Mouse (Mus musculus) MEL-GATA-1-ER (cell line): ENCODE data around the gene Tmem262.
"Not testable (repeated sequence)": the region's sequence is repeated elsewhere in the genome, so short reads cannot be mapped to it uniquely, and the experiment has no call there.

Experiments used
- DNase-seq: peaks from one replicate; pipeline ENCODE4 v3.0.0-alpha.2; 2012; ENCODE audit warnings: low read depth; ENCODE audit errors: extremely low read depth

Gene Tmem262

DNA sequence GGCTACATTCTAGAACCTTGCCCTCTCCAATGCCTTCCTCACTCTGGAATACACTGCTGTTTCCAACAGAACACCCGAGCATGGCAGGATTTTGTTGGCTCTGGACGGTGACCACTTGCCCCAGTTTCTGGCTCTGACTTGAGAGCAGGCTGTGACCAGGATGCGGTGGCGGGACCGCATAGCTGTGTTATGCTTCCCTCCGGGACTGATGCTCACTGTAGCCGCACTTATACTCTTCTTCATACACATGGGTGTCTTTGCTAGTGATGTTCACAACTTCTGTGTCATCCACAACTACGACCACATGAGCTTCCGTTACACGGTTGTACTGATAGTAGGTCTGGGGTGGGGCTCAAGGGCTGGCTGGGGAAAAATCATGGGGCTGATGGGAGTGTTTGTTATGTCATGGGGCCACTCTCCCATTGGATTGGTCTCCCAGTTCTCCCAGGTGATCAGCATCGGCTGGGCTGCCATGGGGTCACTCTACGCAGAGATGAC, at the start of gene Tmem262:
TSS of gene Tmem262 (plus strand) at position 51 of the 498 bp plus-strand sequence.
- DNase-seq: no peak

GRCm38 (mm10) chr19:6030520-6031280, 49.1 kb upstream of the Tmem262 start:
- no peak for DNase-seq

GRCm38 (mm10) chr19:6035966-6036585, 43.8 kb upstream of the Tmem262 start:
- no peak for DNase-seq

- DNase-seq: no peak
Observed at GRCm38 (mm10) chr19:6037695-6038094, 42.1 kb upstream of the Tmem262 start.

GRCm38 (mm10) chr19:6038326-6038725, 41.5 kb upstream of the Tmem262 start:
- DNase-seq: no peak

- no peak for DNase-seq
Observed at GRCm38 (mm10) chr19:6040002-6040401, 39.8 kb upstream of the Tmem262 start.

DNA sequence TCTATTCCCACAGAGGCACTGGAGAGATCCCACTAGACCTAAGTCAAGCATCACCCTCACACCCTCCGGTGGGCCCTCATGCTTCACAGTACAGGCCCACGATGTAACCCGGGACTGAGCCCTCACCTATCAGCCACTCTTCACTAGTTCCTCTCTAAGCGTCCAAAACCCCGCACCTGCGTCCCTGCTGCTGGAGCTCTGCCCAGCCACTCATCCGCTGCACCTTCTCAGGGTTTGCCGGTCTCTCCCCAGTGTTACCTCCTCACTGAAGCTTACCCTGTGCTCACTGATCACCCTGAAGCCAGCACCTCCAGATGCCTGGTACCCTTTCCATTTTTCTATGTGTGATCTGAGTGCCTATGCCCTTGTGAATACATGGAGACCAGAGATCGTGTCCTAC, 37.5 kb upstream of the Tmem262 start:
- no peak for DNase-seq

DNA sequence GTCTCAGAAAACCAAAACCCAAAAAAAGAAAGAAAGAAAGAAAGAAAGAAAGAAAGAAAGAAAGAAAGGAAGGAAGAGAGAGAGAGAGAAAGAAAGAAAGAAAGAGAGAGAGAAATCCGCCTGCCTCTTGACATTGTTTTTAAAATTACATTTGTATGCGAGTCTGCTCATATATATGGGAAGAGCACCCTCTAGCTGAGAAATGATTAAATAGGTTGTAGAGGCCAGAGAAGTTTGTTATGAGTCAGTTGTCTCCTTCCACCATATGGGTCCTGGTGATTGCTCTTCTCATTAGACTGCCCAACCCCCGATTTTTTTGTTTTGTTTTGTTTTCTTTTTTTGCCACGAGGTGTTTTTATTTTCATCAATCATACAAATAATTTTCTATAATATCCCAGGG, 35.7 kb upstream of the Tmem262 start:
- DNase-seq: not testable (repeated sequence)

DNA sequence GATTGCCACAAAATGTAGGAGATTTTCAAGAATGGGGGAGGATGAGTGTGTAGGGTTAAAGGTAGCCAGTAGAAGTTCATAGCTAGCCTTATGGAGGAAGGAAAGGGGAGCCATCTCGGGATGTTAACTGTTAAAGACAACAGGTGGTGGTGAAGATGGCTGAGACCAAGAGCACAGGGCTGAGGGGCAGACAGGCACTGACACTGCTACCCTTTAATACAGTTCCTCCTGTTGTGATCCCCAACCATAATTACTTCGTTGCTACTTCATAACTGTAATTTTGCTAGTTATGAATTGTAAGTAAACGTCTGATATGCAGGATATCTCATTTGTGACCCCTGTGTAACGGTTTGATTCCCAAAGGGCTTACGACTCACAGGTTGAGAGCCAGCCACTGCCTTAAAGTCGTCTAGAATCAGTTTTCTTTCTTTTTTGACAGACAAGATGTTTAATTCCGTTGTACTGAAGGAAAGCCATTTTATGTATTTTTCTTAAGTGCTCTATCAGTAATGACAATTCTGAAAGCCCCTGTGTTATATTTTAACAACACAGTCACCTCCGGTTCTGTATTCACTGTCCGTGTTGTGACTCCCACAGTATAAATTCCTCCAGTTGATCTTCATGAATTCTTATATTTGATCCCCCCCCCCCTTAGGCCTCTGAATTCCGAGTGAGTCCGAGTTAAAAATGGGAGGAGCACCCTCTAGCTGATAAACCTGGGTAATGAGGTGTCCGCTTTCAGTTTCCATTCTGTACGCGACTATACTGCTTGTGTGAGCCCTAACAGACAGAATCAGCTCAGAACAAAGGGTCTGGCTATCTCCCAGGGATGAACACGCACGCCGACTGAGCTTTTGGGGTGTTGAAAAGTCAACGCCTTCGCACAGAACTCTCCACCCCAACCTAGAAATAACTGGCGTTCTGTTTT, 34.2 kb upstream of the Tmem262 start:
- DNase-seq: peak; percentile 71

DNA sequence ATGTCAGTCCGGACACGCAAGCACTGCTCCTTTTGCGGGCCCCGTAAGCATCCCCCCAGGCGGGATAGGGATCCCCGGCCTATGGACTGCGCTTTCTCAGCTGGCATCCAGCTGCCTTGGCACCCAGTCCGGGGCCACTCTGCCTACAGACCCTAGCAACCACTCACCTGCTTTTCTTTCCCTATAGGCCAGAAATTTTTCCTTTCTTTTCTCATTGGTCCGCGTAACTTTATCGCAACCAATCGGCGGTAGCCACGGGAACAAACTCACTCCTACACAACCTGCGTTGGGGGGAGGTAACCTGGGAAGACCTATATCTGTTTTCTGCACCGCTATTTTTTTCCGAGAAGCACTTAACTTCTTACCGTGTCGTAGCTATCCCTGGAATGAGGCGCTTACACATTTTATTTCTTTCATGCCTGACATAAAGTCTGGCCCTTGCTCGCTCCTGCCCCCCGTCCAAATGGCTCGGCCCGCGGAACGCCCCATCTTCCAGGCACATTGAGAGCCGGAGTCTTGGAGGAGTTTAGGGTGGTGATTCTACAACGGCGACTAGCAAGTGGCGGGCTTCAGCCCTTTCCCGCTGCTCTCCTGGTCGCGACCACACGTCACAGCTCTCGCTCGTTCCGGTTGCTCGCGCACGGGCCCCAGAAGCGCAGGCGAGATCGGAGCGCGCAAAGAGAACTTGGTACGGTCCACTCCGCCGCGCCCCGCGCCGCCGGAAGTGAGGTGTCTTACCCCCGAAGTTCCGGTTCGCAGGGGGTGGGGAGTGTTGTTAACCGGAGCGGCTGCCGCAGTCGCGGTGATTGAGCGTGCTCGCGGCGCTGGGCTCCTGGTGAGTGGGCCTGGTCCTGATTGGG, 33.3 kb upstream of the Tmem262 start, which contains the start of gene Syvn1:
TSS of gene Syvn1 (plus strand) at position 283 of the 860 bp plus-strand sequence.
- peak; percentile 95 for DNase-seq

- no peak for DNase-seq
Observed at GRCm38 (mm10) chr19:6047154-6047898, 32.5 kb upstream of the Tmem262 start.

- no peak for DNase-seq
Observed at GRCm38 (mm10) chr19:6047899-6048166, 32.0 kb upstream of the Tmem262 start.

GRCm38 (mm10) chr19:6048681-6049410, 31.0 kb upstream of the Tmem262 start:
- peak; percentile 65 for DNase-seq

DNA sequence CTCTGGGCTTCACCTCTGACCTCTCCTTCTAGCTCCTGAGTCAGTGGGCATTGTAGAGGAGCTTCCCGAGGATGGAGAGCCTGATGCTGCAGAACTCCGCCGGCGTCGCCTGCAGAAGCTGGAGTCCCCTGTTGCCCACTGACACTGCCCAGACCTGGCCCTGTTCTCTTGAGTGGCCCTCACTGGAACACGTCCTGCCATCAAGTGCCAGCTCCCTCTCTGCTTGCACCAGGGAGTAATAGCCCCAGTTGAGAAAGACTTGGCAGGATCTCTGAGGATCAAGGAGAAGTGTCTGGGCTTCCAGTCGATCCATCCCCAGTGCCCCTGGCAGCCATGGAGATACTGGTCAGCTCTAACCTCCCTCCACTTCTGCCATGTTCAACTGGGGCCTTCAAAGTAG, 27.3 kb upstream of the Tmem262 start:
- DNase-seq: no peak

GRCm38 (mm10) chr19:6054296-6054695, 25.5 kb upstream of the Tmem262 start:
- no peak for DNase-seq

GRCm38 (mm10) chr19:6056696-6057095, 23.1 kb upstream of the Tmem262 start:
- no peak for DNase-seq

DNA sequence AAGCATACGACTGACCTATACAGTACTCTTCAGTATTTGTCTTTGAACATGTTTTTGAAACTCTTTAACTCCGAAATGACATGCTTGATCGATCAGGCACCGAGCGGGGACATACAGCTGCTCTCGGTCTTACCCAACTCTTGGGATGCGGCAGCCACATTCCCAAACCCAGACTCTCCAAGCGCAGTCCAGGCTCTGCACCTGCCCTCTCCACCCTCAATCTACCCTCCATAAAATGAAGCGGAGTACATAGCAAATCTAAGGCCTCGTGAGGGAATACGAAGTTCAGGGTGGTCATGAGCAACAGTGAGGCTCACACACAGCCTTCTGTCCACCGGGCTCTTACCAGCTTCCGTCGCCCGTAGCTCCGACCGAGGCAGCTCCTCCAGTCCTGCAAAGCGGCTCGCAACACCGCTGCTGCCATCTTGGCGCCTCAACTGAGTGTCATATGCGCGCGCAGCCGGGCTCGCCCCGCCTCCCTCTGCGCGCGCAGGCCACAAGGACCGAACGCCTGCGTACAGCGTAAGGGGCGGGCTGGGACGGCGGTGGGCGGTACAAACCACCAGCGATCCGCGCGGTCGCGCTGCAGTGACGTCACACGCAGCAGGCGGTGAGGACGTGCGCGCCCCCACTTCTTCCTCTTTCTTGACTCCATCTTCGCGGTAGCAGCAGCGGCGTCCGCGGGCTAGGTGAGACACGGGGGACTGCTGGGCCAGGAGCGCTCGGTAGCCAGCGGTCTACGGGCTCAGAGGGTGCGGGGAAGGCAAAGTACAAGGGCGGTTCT, 22.3 kb upstream of the Tmem262 start, which contains the start of the genes Mrpl49 and Fau:
TSS of gene Mrpl49 (minus strand) at position 473 of the 784 bp plus-strand sequence.
TSS of gene Fau (plus strand) at position 532 of the 784 bp plus-strand sequence.
- DNase-seq: peak; percentile 79

- no peak for DNase-seq
Observed at GRCm38 (mm10) chr19:6058513-6058912, 21.3 kb upstream of the Tmem262 start.
